Mouse (Mus musculus) liver, postnatal 0 days (tissue): ENCODE measurements at regions not wholly inside any gene's neighbourhood (a gene's known extent, or its start where the extent isn't known, plus 50 kb on each side); places are given as distances from the start of the nearest gene placed in this dataset.

Experiments used
- ATAC-seq: fragments of 200-750 bp; cut with Nextera tagmentation; 2 replicates; pipeline ENCODE4 v1.8.0; 2017; ENCODE audit warnings: mild to moderate bottlenecking, moderate library complexity
- DNase-seq: peaks from one replicate; pipeline ENCODE4 v3.0.0-alpha.2; 2016
- H3K27ac ChIP-seq: fragments of 300-500 bp; sonication (generic); 2 replicates; pipeline ENCODE4 v1.5.1; 2014; ENCODE audit warnings: antibody characterized with exemption, moderate library complexity, mild to moderate bottlenecking, low read depth
- H3K27me3 ChIP-seq: fragments of 300-500 bp; sonication (generic); 2 replicates; pipeline ENCODE4 v1.6.1; 2014; ENCODE audit warnings: low read length, control low read depth, mixed read lengths; ENCODE audit not compliant: insufficient read depth
- H3K36me3 ChIP-seq: fragments of 300-500 bp; sonication (generic); replicated peaks from 2 replicates; pipeline ENCODE4 v1.6.1; 2014; ENCODE audit warnings: mild to moderate bottlenecking, control low read depth, low read length, moderate library complexity, mixed read lengths; ENCODE audit not compliant: insufficient read depth
- H3K4me1 ChIP-seq: fragments of 300-500 bp; sonication (generic); 2 replicates; pipeline ENCODE4 v1.6.1; 2014; ENCODE audit warnings: antibody characterized with exemption, mild to moderate bottlenecking, control low read depth; ENCODE audit not compliant: insufficient read depth
- H3K4me2 ChIP-seq: fragments of 300-500 bp; sonication (generic); 2 replicates; pipeline ENCODE4 v1.6.1; 2014; ENCODE audit warnings: low read depth, mild to moderate bottlenecking, low read length, moderate library complexity, mixed read lengths
- H3K4me3 ChIP-seq: fragments of 300-500 bp; sonication (generic); 2 replicates; pipeline ENCODE4 v1.5.1; 2014; ENCODE audit warnings: low read depth, low read length
- H3K9ac ChIP-seq: fragments of 300-500 bp; sonication (generic); replicated peaks from 2 replicates; pipeline ENCODE4 v1.6.1; 2014; ENCODE audit warnings: mild to moderate bottlenecking, moderate library complexity
- H3K9me3 ChIP-seq: fragments of 300-500 bp; sonication (generic); 2 replicates; pipeline ENCODE4 v1.6.1; 2016; ENCODE audit warnings: mild to moderate bottlenecking, control low read depth, low read length, mixed read lengths
- CTCF ChIP-seq: sonication (generic); IDR thresholded peaks from 2 replicates; pipeline ENCODE4 v1.5.1; 2016; ENCODE audit warnings: antibody characterized with exemption, low read depth
- EP300 ChIP-seq: IDR thresholded peaks from 2 replicates; pipeline ENCODE4 v1.6.1; 2016; ENCODE audit warnings: antibody characterized with exemption, low read depth, mild to moderate bottlenecking
- WGBS: fragments of 180-500 bp; shearing (Covaris S2); extraction: QIAGEN DNeasy Blood & Tissue Kit; methylation state at CpG from one replicate; pipeline ENCODE4 v1.1.7; 2014; ENCODE audit not compliant: insufficient replicate concordance; 5-methylcytosine and 5-hydroxymethylcytosine counted together

GRCm38 (mm10) chr3:71590840-71591239 lies 1376.8 kb downstream of the Sis start:
- no peaks in the 10 kb centered on the region for H3K4me1 ChIP-seq
- H3K9me3 ChIP-seq, result no peaks in the 10 kb centered on the region
- H3K27me3 ChIP-seq, result no peaks in the 10 kb centered on the region
- DNase-seq, result no peak
- no peaks in the 10 kb centered on the region for H3K36me3 ChIP-seq
- ATAC-seq, result no peak
- H3K27ac ChIP-seq, result no peak overlapping the region
- no peak overlapping the region for H3K4me3 ChIP-seq
- no peak for TF ChIP-seq CTCF
- no peak for TF ChIP-seq EP300
- H3K4me2 ChIP-seq, result no peak overlapping the region
- no peak overlapping the region for H3K9ac ChIP-seq
- WGBS, result 80% methylated on average over 4 of the region's 4 CpGs

DNA sequence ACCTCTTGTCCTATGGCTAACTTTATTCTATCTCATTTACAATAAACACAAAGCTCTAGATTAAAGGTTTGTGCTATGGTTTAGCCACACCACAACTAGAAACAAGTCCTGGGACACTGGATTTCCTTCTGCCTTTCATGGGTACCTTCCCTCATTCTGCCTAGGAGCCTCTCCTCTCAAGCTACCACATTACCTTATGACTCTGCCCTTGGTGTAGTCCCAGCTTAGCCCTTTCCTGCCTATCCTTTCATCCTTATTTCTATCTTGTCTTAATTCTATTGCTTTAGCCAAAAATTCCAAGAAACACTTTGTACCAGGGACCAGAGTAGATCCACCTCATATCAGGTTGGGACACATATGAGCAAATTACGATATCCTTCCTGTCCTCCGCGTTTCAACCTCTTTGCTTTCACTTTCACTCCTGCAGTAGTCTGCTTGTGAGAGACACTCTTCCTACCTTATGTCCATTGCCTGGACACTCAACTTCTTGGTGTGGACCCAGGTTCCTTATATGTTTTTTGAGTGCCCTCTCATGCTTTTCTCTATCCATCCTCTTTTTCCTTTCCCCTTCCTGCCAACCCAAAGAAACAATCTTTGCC lies 1403.7 kb downstream of the Sis start:
- Histone ChIP-seq H3K4me1 (no peaks in the 10 kb centered on the region), H3K4me3 (peak overlapping the region; percentile 13; the same call in 1 of the 2 replicates), H3K27me3 (no peaks in the 10 kb centered on the region), H3K36me3 (no peaks in the 10 kb centered on the region), H3K9me3 (no peaks in the 10 kb centered on the region), H3K4me2 (peak overlapping the region; percentile 35), H3K27ac (no peak overlapping the region), H3K9ac (no peak overlapping the region)
- TF ChIP-seq CTCF, result no peak
- no peak for TF ChIP-seq EP300
- WGBS, result 68% methylated on average over 3 of the region's 3 CpGs
- ATAC-seq (no peak), DNase-seq (no peak)

DNA sequence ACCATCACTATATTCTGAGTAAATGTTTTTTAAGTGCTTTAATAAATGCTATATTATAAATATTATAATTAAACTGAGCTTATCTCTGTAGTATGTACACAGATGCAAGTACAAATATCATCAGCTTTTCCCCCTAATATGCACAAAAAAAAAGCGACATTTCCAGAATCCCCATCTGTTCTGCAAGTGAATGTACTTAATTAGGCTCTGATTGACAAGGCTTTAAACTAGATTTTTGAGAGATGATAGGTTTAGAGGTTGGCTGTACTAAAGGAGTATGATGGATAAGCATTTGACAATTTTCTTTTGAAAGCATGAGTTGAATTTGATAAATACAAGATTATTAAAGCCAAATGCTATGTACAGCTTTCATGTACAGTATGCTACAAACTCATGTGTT lies 1404.8 kb downstream of the Sis start:
- ATAC-seq, result no peak
- WGBS, result 52% methylated on average over 1 of the region's 1 CpGs
- TF ChIP-seq CTCF (no peak), EP300 (no peak)

DNA sequence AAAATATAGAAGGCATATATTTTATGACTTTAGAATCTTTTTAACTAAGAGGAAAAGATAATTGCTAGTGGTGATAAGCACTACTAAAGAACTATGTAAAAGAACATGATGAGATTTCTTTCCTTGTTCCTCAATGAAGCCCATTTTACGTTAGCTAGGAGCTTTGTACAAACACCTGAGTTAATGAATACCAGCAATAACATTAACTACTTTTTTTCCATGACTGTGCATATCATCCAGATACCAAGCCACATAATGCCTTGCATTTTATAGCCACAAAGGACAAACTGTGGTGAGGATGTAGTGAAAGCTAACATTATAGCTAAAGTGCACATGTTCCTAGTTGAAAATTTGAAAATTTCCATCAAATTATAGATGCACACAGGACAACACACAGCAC lies 1421.8 kb downstream of the Sis start:
- Histone ChIP-seq H3K4me2 (no peak overlapping the region), H3K27ac (no peak overlapping the region), H3K4me1 (no peaks in the 10 kb centered on the region), H3K27me3 (no peaks in the 10 kb centered on the region), H3K36me3 (no peaks in the 10 kb centered on the region), H3K9ac (no peak overlapping the region), H3K4me3 (no peak overlapping the region), H3K9me3 (no peaks in the 10 kb centered on the region)
- no peak for TF ChIP-seq EP300
- no peak for TF ChIP-seq CTCF
- WGBS, result 58% methylated on average over 1 of the region's 1 CpGs
- DNase-seq, result no peak
- no peak for ATAC-seq

More for the DNA sequence above, 1404.8 kb downstream of the Sis start:
- no peaks in the 10 kb centered on the region for H3K36me3 ChIP-seq
- no peaks in the 10 kb centered on the region for H3K27me3 ChIP-seq
- H3K4me2 ChIP-seq, result no peak overlapping the region
- H3K9ac ChIP-seq, result no peak overlapping the region
- no peak overlapping the region for H3K27ac ChIP-seq
- no peak overlapping the region for H3K4me3 ChIP-seq
- no peaks in the 10 kb centered on the region for H3K9me3 ChIP-seq
- H3K4me1 ChIP-seq, result no peaks in the 10 kb centered on the region
- DNase-seq, result no peak

GRCm38 (mm10) chr3:71512860-71513259 lies 1454.8 kb downstream of the Sis start:
- H3K4me3 ChIP-seq, result no peak overlapping the region
- no peak overlapping the region for H3K27ac ChIP-seq
- ATAC-seq (no peak), DNase-seq (no peak)
- no peaks in the 10 kb centered on the region for H3K36me3 ChIP-seq
- no peaks in the 10 kb centered on the region for H3K4me1 ChIP-seq
- no peaks in the 10 kb centered on the region for H3K9me3 ChIP-seq
- no peak for TF ChIP-seq CTCF
- no peak for TF ChIP-seq EP300
- no peak overlapping the region for H3K4me2 ChIP-seq
- H3K9ac ChIP-seq, result no peak overlapping the region
- H3K27me3 ChIP-seq, result no peaks in the 10 kb centered on the region
